Mouse (Mus musculus) heart, embryonic 16.5 days (tissue): ENCODE measurements at regions not wholly inside any gene's neighbourhood (a gene's known extent, or its start where the extent isn't known, plus 50 kb on each side); places are given as distances from the start of the nearest gene placed in this dataset.

Source experiments
- ATAC-seq: fragments of 200-750 bp; cut with Nextera tagmentation; replicated peaks from 2 replicates; pipeline ENCODE4 v1.8.0; 2017; ENCODE audit warnings: moderate number of reproducible peaks; ENCODE audit not compliant: insufficient read depth, low FRiP score; ENCODE audit errors: extremely low read depth
- H3K27ac ChIP-seq: fragments of 300-500 bp; sonication (generic); 2 replicates; pipeline ENCODE4 v1.5.1; 2014; ENCODE audit warnings: mild to moderate bottlenecking, low read length, control low read depth, moderate library complexity
- H3K27me3 ChIP-seq: fragments of 300-500 bp; sonication (generic); 2 replicates; pipeline ENCODE4 v1.6.1; 2014; ENCODE audit warnings: low read length, mixed read lengths; ENCODE audit not compliant: control insufficient read depth, insufficient read depth
- H3K36me3 ChIP-seq: fragments of 300-500 bp; sonication (generic); 2 replicates; pipeline ENCODE4 v1.6.1; 2014; ENCODE audit not compliant: control insufficient read depth, insufficient read depth
- H3K4me1 ChIP-seq: fragments of 300-500 bp; sonication (generic); 2 replicates; pipeline ENCODE4 v1.6.1; 2014; ENCODE audit warnings: low read length, mixed read lengths; ENCODE audit not compliant: control insufficient read depth, insufficient read depth
- H3K4me2 ChIP-seq: fragments of 300-500 bp; sonication (generic); 2 replicates; pipeline ENCODE4 v1.6.1; 2014; ENCODE audit warnings: low read depth, mild to moderate bottlenecking, control low read depth, low read length
- H3K4me3 ChIP-seq: fragments of 300-500 bp; sonication (generic); 2 replicates; pipeline ENCODE4 v1.5.1; 2014; ENCODE audit warnings: mild to moderate bottlenecking, control low read depth, low read length
- H3K9ac ChIP-seq: fragments of 300-500 bp; sonication (generic); 2 replicates; pipeline ENCODE4 v1.6.1; 2014; ENCODE audit warnings: low read length, control low read depth
- H3K9me3 ChIP-seq: fragments of 300-500 bp; sonication (generic); replicated peaks from 2 replicates; pipeline ENCODE4 v1.6.1; 2016; ENCODE audit warnings: low read length; ENCODE audit not compliant: control insufficient read depth
- WGBS: fragments of 180-500 bp; shearing (Covaris S2); extraction: QIAGEN DNeasy Blood & Tissue Kit; methylation state at CpG from one replicate; pipeline ENCODE4 v1.1.7; 2014; 5-methylcytosine and 5-hydroxymethylcytosine counted together

DNA sequence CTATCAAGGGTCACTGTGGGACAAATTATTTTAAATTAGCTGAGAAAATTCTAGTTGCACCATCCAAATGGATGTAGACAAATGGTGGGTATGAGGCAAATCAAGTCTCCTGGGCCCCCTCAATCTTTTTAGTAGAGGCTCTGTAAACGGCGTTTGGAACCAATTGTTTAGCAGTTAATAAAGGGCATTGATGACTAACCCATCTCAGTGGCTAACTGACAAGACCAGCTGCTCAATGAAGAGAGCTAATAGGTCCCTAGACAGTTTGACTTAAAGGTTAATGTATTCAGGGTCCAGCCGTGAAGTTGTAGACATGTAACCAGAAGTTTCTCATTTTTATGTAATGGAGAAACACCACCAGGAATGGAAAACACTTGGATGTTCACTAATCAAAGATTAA lies 332.6 kb upstream of the Gm21961 start:
- ATAC-seq, result no peak
- H3K9ac ChIP-seq, result no peak overlapping the region
- H3K27ac ChIP-seq, result no peak overlapping the region

DNA sequence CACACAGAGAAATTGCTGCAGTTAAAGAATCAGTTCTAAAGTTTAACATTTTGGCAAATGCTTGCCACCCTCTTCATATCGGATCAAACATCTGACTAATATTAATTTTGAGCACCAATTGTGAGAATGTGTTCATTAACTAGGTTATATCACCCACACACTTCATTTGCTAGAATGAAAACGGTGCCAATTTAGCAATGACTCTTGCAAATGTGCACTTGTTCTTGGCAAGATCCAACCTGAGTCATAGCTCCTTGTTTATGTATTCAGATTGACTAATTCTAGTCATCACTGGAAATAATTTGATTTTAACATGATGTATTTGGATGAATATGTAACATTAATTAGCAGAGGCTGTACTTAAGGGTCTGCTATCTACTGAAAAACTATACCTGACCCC lies 327.8 kb upstream of the Gm21961 start:
- Histone ChIP-seq H3K4me2 (no peak overlapping the region), H3K4me3 (no peak overlapping the region), H3K36me3 (no peaks in the 10 kb centered on the region), H3K4me1 (no peaks in the 10 kb centered on the region), H3K27ac (no peak overlapping the region), H3K27me3 (no peaks in the 10 kb centered on the region), H3K9me3 (no peaks in the 10 kb centered on the region), H3K9ac (no peak overlapping the region)
- 72% methylated on average over 2 of the region's 2 CpGs for WGBS
- ATAC-seq, result no peak

More for the DNA sequence above, 332.6 kb upstream of the Gm21961 start:
- H3K36me3 ChIP-seq, result no peaks in the 10 kb centered on the region
- no peak overlapping the region for H3K4me2 ChIP-seq
- no peaks in the 10 kb centered on the region for H3K4me1 ChIP-seq
- H3K27me3 ChIP-seq, result no peaks in the 10 kb centered on the region
- WGBS, result 85% methylated on average over 3 of the region's 3 CpGs
- no peak overlapping the region for H3K4me3 ChIP-seq
- H3K9me3 ChIP-seq, result no peaks in the 10 kb centered on the region

DNA sequence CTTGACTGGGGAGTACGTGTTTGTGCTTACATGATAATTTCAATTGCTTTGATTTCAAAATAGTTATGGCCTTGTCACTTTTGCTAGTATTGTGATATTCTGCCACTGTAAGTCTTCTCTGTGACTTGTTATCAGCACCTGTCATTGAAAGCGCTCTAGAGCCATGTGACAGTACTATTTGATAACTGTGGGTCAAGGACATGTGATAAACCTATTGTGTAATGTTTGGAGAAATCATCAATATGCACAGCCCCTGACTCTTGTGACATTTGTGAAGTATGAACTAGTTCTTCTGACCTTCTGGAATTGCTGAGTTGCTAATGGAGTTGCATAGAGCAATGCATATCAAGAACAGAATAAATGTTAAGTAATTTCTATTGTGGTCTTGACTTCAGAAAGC lies 319.4 kb upstream of the Gm21961 start:
- Histone ChIP-seq H3K4me3 (no peak overlapping the region), H3K4me2 (no peak overlapping the region), H3K27ac (no peak overlapping the region), H3K9ac (no peak overlapping the region), H3K4me1 (no peaks in the 10 kb centered on the region), H3K36me3 (no peaks in the 10 kb centered on the region), H3K9me3 (no peaks in the 10 kb centered on the region), H3K27me3 (no peaks in the 10 kb centered on the region)
- no peak for ATAC-seq
- 74% methylated on average over 2 of the region's 2 CpGs for WGBS

DNA sequence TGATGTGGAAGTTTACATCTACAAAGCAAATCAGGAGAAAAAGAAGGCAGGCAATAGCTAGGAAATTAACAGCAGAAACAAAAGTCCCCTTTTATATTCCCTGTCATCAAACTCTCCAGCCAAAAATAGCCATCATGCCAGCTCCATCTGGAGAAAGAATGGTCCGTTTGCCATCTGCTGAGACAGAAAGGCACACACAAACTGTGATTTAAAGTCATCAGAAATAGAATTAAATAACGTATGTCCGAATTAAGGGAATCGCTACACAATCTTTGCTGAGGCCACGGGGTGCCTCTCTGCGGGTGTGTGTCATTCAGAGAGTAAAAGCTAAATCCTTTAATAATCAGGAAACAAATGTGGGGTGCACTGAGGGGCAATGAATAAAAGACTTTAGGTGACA lies 293.4 kb upstream of the Gm21961 start:
- Histone ChIP-seq H3K4me2 (no peak overlapping the region), H3K9ac (no peak overlapping the region), H3K27me3 (no peaks in the 10 kb centered on the region), H3K4me3 (no peak overlapping the region), H3K27ac (no peak overlapping the region), H3K9me3 (no peaks in the 10 kb centered on the region), H3K4me1 (no peaks in the 10 kb centered on the region), H3K36me3 (no peaks in the 10 kb centered on the region)
- no peak for ATAC-seq
- 72% methylated on average over 6 of the region's 6 CpGs for WGBS

DNA sequence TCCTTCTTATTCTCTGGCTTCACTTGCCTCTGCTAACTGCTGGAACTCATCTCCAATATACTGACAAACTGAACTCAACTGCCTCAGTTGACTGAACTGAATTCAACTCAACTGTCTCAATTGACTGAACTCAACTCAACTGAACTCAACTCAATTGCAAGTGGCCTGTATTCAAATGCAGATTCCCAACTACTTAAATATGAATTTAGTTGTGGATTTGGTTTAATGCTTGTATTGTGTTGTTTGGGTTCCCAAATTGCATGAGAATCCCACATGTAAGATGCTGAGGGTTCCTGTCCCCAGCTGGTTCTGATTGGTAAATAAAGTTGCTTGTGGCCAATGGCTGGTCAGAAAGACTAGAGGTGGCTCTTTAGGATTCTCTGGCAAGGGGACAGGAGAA lies 244.1 kb upstream of the Gm21961 start:
- Histone ChIP-seq H3K4me2 (no peak overlapping the region), H3K9ac (no peak overlapping the region)
- no peak for ATAC-seq

DNA sequence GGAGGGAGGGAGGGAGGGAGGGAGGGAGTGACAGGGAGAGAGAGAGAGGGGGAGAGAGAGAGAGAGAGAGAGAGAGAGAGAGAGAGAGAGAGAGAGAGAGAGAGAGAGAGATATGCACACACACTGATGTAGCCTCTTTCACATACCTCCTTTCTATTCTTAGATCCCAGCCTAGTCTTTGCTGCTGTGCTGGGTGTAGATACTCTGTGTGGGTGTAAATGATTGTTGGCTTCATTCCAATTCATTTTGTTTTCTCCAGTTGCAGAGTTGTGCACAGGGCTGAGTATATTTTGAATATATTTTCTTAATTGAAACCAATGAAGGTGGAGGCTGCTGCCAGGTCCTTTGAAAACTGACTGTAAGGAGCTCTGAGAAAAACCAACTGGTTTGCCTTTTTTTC lies 207.8 kb upstream of the Gm21961 start:
- Histone ChIP-seq H3K4me3 (no peak overlapping the region), H3K9ac (no peak overlapping the region), H3K36me3 (no peaks in the 10 kb centered on the region), H3K4me2 (no peak overlapping the region), H3K9me3 (no peaks in the 10 kb centered on the region), H3K27me3 (no peaks in the 10 kb centered on the region), H3K27ac (no peak overlapping the region), H3K4me1 (no peaks in the 10 kb centered on the region)
- peak; percentile 77; the same call in 1 of the 2 replicates for ATAC-seq

More for the DNA sequence above, 244.1 kb upstream of the Gm21961 start:
- H3K27ac ChIP-seq, result no peak overlapping the region
- no peaks in the 10 kb centered on the region for H3K27me3 ChIP-seq
- no peaks in the 10 kb centered on the region for H3K4me1 ChIP-seq
- no peaks in the 10 kb centered on the region for H3K9me3 ChIP-seq
- H3K36me3 ChIP-seq, result no peaks in the 10 kb centered on the region
- H3K4me3 ChIP-seq, result no peak overlapping the region

DNA sequence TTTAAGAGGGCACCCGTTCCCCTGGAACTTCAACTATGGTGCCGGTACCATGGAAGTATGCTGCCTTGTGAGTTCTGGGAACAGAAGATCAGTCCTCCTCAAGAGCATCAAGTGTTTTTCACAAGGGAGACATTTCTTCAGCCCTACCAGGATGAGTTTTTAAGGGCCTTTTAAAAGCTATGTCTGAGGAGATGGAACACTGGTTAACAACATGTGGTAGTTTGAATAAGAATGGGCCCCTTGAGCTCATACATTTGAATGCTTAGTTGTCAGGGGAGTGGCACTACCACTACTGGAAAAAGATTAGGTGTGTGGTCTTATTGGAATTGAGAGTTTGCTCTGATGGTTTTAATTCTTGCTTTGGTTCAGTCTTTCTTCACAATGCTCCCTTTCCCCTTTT lies 203.2 kb upstream of the Gm21961 start:
- ATAC-seq, result no peak
- 91% methylated on average over 2 of the region's 2 CpGs for WGBS
- no peaks in the 10 kb centered on the region for H3K4me1 ChIP-seq
- H3K27me3 ChIP-seq, result no peaks in the 10 kb centered on the region
- no peak overlapping the region for H3K4me3 ChIP-seq
- H3K4me2 ChIP-seq, result no peak overlapping the region
- no peak overlapping the region for H3K27ac ChIP-seq
- no peak overlapping the region for H3K9ac ChIP-seq
- no peaks in the 10 kb centered on the region for H3K9me3 ChIP-seq
- H3K36me3 ChIP-seq, result no peaks in the 10 kb centered on the region

DNA sequence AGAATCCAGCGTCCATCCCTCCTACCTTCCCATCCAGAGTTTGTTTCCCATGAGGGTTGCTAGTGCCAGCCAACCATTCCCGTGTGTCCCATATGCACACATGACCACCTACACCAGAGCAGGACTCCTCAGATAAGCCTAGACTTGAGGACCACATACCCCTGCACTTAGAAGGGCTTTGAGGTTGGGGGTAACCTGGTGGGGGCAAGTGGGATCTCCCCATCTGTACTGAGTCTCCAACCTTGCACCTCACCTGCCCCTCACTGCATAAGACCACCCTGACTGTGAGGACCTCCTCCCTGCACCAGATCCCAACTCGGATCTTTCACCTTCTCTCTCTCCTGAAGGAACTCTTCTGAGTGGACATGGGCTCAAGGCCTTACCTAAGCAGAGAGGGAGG lies 181.6 kb upstream of the Gm21961 start:
- Histone ChIP-seq H3K4me3 (no peak overlapping the region), H3K27ac (no peak overlapping the region), H3K9ac (no peak overlapping the region), H3K27me3 (no peaks in the 10 kb centered on the region), H3K36me3 (no peaks in the 10 kb centered on the region), H3K4me1 (no peaks in the 10 kb centered on the region), H3K9me3 (no peaks in the 10 kb centered on the region), H3K4me2 (no peak overlapping the region)
- WGBS, result 81% methylated on average over 3 of the region's 3 CpGs
- no peak for ATAC-seq

DNA sequence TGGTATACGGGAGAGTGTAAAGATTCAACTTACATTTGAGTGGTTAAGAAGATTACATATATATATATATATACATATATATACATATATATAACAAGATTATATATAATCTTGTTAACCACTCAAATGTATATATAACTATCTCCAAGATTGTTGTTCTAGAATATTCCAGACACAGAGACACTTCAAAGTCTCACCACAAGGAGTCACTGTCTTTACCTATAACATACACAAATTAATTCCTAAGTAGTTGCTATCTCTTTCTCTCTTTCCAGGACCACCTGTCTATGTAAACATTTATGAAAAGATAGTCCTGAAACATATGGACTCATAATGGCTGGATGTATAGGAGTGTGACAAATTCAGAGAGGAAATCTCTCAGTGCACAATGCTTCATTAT lies 178.9 kb upstream of the Gm21961 start:
- Histone ChIP-seq H3K4me2 (no peak overlapping the region), H3K36me3 (no peaks in the 10 kb centered on the region), H3K27me3 (no peaks in the 10 kb centered on the region), H3K4me1 (no peaks in the 10 kb centered on the region), H3K4me3 (no peak overlapping the region), H3K9ac (no peak overlapping the region), H3K9me3 (no peaks in the 10 kb centered on the region), H3K27ac (no peak overlapping the region)
- ATAC-seq, result no peak
- 92% methylated on average over 1 of the region's 1 CpGs for WGBS
